Mouse (Mus musculus) G1E (cell line): ENCODE measurements around the gene Cdk5rap1.

ENCODE experiments used
- CTCF ChIP-seq: IDR thresholded peaks from 2 replicates; pipeline ENCODE4 v1.5.1; 2012; ENCODE audit warnings: low read depth, low read length, inconsistent platforms, mixed read lengths
- GATA1 ChIP-seq: IDR thresholded peaks from 2 replicates; pipeline ENCODE4 v1.6.1; 2012; ENCODE audit warnings: borderline replicate concordance, low read length, inconsistent platforms, mixed read lengths
- POLR2AphosphoS5 ChIP-seq: IDR thresholded peaks from 2 replicates; pipeline ENCODE4 v1.6.1; 2012; ENCODE audit warnings: low read depth, low read length, inconsistent platforms; ENCODE audit not compliant: insufficient replicate concordance
- TAL1 ChIP-seq: conservative IDR thresholded peaks from 2 replicates; pipeline ENCODE4 v1.6.1; 2012; ENCODE audit warnings: low read depth, low read length, inconsistent platforms, mixed read lengths

DNA sequence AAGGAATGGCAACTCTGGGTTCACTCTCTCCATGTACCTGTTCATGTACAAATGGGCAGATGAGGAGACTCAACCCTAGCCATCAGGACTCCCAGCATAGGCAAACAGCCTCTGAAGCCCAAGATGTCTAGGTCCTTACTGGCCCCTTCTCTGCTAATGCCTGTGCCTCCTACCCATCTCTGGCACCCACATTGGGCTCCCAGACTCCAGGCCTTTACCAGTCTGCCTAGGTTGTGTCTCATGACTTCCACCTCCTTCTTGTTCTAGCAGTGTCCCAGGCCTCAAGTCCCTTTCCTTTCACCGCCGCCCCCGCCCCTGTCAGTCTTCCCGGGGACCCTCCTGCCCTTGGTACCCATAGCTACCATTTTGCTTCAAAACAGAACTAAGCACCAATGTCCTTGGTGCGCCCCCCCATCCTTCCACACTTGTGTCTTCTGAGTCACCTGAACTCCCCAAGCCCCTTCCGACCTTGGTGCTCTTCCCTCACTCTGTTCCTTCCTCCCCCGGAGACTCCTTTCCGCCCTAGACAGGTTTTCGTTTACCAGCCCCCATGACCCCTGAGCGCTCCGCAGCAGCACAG is 34.3 kb upstream of the Cdk5rap1 start:
- TF ChIP-seq CTCF (no peak), GATA1 (no peak), POLR2AphosphoS5 (no peak), TAL1 (no peak)
